Mouse (Mus musculus) intestine, embryonic 14.5 days (tissue): Measurements from ENCODE around the gene Rell1. TPM values are rescaled to one million over a fixed set of nuclear protein-coding genes. Genes with fewer than 3 reads are reported as not detected.

ENCODE experiments used
- ATAC-seq: fragments of 200-750 bp; cut with Nextera tagmentation; replicated peaks from 2 replicates; pipeline ENCODE4 v1.8.0; 2017; ENCODE audit warnings: low read depth, moderate number of reproducible peaks, moderate TSS enrichment, moderate library complexity; ENCODE audit not compliant: low FRiP score, low TSS enrichment
- DNase-seq: peaks from one replicate; pipeline ENCODE4 v3.0.0-alpha.2; 2018; ENCODE audit warnings: low spot score
- H3K27ac ChIP-seq: fragments of 300-500 bp; sonication (generic); 2 replicates; pipeline ENCODE4 v1.5.1; 2014; ENCODE audit warnings: low read depth, mild to moderate bottlenecking, control low read depth
- H3K27me3 ChIP-seq: fragments of 300-500 bp; sonication (generic); replicated peaks from 2 replicates; pipeline ENCODE4 v1.6.1; 2014; ENCODE audit warnings: low read length, control low read depth; ENCODE audit not compliant: control insufficient read depth, insufficient read depth
- H3K36me3 ChIP-seq: fragments of 300-500 bp; sonication (generic); 2 replicates; pipeline ENCODE4 v1.6.1; 2014; ENCODE audit warnings: low read length, control low read depth; ENCODE audit not compliant: control insufficient read depth, insufficient read depth
- H3K4me1 ChIP-seq: fragments of 300-500 bp; sonication (generic); replicated peaks from 2 replicates; pipeline ENCODE4 v1.6.1; 2014; ENCODE audit warnings: low read length, control low read depth, mixed read lengths; ENCODE audit not compliant: control insufficient read depth, insufficient read depth
- H3K4me2 ChIP-seq: fragments of 300-500 bp; sonication (generic); 2 replicates; pipeline ENCODE4 v1.6.1; 2014; ENCODE audit warnings: low read length
- H3K4me3 ChIP-seq: fragments of 300-500 bp; sonication (generic); 2 replicates; pipeline ENCODE4 v1.5.1; 2014; ENCODE audit warnings: low read depth, low read length, control low read depth, mixed read lengths
- H3K9ac ChIP-seq: fragments of 300-500 bp; sonication (generic); 2 replicates; pipeline ENCODE4 v1.6.1; 2014; ENCODE audit warnings: mild to moderate bottlenecking, low read length
- H3K9me3 ChIP-seq: fragments of 300-500 bp; sonication (generic); 2 replicates; pipeline ENCODE4 v1.6.1; 2016; ENCODE audit warnings: low read length, control low read depth; ENCODE audit not compliant: control insufficient read depth
- WGBS: fragments of 180-500 bp; shearing (Covaris S2); extraction: QIAGEN DNeasy Blood & Tissue Kit; methylation state at CpG from one replicate; pipeline ENCODE4 v1.1.7; 2014; 5-methylcytosine and 5-hydroxymethylcytosine counted together
- polyA plus RNA-seq: library from polyadenylated mRNA; unstranded; fragments of >200 nt; fragmentation: Nextera tagmentation; extraction: Ambion mirVana; gene quantifications from 2 replicates; pipeline ENCODE4 v1.2.1, GENCODE M21; 2014

The Rell1 gene
- polyA plus RNA-seq, result 10.5 and 12.3 TPM in 2 replicates

DNA sequence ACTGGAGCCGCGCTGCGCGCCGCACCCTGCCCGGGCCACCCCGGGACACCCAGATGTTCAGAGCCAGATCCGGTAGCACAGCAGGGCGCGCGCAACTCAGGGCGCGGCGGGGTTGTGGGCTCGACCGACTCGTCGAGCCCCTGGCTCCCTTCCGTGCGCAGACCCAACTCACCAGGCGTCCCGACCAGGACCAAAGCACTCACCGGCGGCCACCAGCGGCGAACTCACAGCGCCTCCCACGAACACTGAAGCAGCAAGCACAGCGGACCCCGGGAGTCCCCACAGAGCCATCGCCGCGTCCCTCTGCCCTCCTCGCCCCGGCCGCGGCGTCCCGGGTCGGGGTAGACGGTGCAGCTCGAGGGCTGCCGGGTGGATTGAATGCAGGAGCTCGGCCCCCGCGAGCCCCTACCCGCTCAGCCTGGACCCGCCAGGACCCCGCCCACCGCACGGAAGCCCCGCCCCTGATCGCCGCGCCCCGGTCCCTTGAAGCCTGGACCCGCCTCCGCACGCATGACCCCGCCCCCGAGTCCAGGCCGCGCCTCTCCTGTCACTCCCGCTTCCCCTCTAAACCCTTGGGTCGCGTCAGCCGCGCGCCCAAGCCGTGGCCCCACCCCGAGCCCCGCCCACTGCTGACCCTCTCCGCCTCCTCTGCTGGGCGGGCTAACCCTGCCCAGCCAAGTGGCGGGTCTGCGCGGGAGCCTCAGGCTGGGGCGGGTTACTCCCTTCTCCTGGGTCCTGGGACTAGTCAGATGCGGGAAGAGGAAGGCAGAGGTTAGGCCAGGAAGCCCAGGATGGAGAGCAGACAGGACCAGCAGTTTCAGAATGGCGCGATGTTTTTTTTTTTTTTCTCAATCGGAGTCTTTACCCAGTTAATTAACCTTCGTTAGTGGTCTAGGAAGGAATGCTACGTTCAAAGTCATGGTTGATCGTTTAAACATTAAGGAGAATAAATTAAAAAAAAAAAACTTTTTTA lies at the start of gene Rell1:
Gene Rell1, minus strand, starts transcription at position 455 of the 973 bp plus-strand sequence.
- peak within 1 kb of the TSS; percentile 54 for H3K4me3 ChIP-seq
- H3K36me3 ChIP-seq, result no peaks in the 10 kb centered on the region
- WGBS, result under 1% methylated on average over 58 of the region's 85 CpGs
- peak within 1 kb of the TSS; percentile 74 for H3K4me2 ChIP-seq
- H3K9me3 ChIP-seq, result no peaks in the 10 kb centered on the region
- H3K27ac ChIP-seq, result peak within 1 kb of the TSS; percentile 62; the same call in 1 of the 2 replicates
- peak; percentile 97 for ATAC-seq
- peaks cover 19% of the 10 kb centered on the region for H3K4me1 ChIP-seq
- peak within 1 kb of the TSS; percentile 58 for H3K9ac ChIP-seq
- peak; percentile 100 for DNase-seq
- H3K27me3 ChIP-seq, result no peaks in the 10 kb centered on the region

DNA sequence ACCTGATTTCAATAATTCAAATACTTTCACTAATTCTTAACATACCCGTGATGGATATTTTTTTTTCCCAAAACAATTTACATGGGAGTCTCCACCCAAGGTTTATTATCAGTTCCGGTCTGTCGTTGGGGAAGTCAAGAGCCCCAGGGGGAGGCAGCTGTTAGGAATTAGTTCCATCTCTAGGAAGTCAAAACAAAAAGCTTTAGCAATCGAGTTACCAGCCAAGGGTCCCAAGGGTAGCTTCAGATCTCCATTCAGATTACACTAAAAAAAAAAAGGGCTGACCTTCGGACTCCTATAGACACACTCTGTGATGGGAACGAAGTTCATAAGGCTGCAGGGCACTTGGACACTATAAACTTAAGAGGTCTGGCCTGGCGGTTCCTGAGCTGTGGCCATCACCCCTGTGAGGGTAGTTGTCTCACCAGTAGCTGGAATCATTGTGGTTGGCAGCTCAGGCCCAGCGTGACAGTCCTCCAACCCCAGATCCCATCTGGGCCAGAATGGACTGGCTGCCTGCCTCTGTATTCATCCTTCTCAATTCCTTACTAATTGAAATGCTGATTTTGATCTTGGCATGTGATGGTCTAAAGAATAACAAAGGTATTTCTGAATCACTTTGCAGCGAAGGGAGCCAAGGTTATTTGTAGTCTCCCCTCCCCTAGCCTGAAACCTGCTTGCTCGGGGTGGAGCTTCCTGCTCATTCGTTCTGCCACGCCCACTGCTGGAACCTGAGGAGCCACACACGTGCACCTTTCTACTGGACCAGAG lies 44.1 kb upstream of the Rell1 start:
- Histone ChIP-seq H3K27me3 (no peaks in the 10 kb centered on the region), H3K4me1 (no peaks in the 10 kb centered on the region), H3K9ac (no peak overlapping the region), H3K36me3 (no peaks in the 10 kb centered on the region), H3K9me3 (no peaks in the 10 kb centered on the region), H3K4me2 (no peak overlapping the region), H3K27ac (no peak overlapping the region), H3K4me3 (no peak overlapping the region)
- ATAC-seq (no peak), DNase-seq (no peak)
- 82% methylated on average over 12 of the region's 13 CpGs for WGBS

DNA sequence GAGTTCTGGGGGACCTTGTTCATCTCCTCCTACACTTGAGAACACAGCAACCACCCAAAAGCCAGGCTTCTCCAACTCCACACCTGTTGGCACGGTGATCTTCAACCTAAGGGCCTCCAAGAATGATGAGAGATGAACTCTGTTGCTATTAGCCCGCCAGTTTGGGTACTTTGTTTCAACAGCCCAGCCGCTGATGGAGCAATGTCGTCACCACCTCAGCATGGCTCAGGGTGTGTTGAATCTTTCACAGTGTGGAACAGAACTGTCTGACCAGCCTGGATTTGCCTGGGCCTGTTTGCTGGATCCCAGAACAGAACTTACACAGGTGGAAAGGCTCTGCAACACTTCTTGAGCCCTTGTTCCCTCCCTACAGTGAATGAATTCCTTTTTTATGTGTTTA lies 37.9 kb upstream of the Rell1 start:
- no peak for ATAC-seq
- Histone ChIP-seq H3K4me1 (no peaks in the 10 kb centered on the region), H3K4me3 (no peak overlapping the region), H3K4me2 (no peak overlapping the region), H3K9ac (no peak overlapping the region), H3K27ac (no peak overlapping the region), H3K9me3 (no peaks in the 10 kb centered on the region), H3K27me3 (no peaks in the 10 kb centered on the region), H3K36me3 (no peaks in the 10 kb centered on the region)
- WGBS, result 73% methylated on average over 4 of the region's 4 CpGs
- no peak for DNase-seq

DNA sequence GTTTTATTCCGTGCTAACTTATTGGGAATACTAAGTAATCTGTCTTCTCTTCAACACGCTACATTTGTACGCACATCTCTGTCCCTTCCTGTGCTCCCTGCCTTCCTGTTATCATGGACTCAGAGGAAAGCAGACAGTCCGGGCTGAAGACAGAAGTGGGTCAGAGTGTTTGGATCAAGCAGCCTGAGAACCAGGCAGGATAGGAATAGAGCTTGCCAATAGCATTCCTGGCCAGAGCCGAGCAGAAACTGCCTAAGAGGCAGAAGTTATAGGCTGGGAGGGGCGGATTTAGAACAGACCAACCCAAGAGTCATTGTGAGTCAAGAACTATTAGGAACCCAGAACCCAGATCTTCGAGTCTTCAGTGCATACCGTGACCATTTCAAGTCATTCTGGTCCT lies 34.6 kb upstream of the Rell1 start:
- H3K27ac ChIP-seq, result no peak overlapping the region
- H3K9ac ChIP-seq, result no peak overlapping the region
- H3K4me3 ChIP-seq, result no peak overlapping the region
- H3K4me2 ChIP-seq, result no peak overlapping the region
- H3K27me3 ChIP-seq, result no peaks in the 10 kb centered on the region
- WGBS, result 87% methylated on average over 8 of the region's 8 CpGs
- DNase-seq, result no peak
- no peaks in the 10 kb centered on the region for H3K36me3 ChIP-seq
- no peak for ATAC-seq
- no peaks in the 10 kb centered on the region for H3K4me1 ChIP-seq
- H3K9me3 ChIP-seq, result no peaks in the 10 kb centered on the region

DNA sequence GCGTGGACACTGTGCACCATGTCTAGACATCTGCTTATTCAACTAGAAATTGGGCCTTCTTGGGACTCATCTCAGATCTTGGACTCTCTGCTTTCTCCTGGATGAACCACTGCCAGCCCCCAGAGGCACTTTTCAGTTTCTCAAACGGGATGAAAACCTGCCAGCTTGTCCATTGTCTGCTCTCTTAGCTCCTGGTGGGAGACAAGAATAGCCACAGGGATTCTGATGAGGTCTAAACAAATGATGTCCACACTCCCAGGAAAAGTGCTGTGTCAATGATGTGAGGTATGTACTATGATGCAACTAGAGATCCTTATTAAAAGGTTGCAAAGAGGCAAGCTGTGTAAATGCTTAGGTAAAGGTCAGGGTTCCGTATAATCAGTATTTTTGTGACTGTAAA lies 25.2 kb upstream of the Rell1 start:
- H3K27me3 ChIP-seq, result no peaks in the 10 kb centered on the region
- no peak overlapping the region for H3K27ac ChIP-seq
- no peaks in the 10 kb centered on the region for H3K9me3 ChIP-seq
- no peak overlapping the region for H3K4me3 ChIP-seq
- ATAC-seq (no peak), DNase-seq (no peak)
- H3K4me2 ChIP-seq, result no peak overlapping the region
- WGBS, result 65% methylated on average over 3 of the region's 3 CpGs
- H3K36me3 ChIP-seq, result no peaks in the 10 kb centered on the region
- H3K4me1 ChIP-seq, result no peaks in the 10 kb centered on the region
- no peak overlapping the region for H3K9ac ChIP-seq

DNA sequence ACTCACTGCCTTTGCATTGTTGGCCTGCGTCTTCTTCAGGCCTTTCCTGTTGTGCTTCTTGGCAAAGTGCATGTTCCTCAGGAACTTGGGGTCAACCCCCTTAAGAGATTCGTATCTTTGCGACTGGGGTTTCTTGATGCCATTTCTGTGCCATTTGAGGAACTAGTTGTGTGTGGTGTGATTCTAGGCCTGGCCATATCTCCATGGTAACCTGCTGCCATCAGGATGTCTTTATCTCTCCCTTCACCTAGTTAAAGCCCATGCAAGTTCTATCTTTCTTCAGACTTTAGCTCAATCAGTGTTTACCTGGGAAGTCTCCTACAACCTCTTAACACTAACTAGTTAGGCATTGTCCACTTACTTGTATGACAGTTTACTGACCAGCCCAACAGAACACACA lies 22.0 kb upstream of the Rell1 start:
- Histone ChIP-seq H3K4me2 (no peak overlapping the region), H3K27ac (no peak overlapping the region), H3K4me3 (no peak overlapping the region), H3K9ac (no peak overlapping the region), H3K27me3 (no peaks in the 10 kb centered on the region), H3K36me3 (no peaks in the 10 kb centered on the region), H3K4me1 (no peaks in the 10 kb centered on the region), H3K9me3 (no peaks in the 10 kb centered on the region)
- ATAC-seq, result no peak
- WGBS, result 85% methylated on average over 3 of the region's 3 CpGs
- no peak for DNase-seq

DNA sequence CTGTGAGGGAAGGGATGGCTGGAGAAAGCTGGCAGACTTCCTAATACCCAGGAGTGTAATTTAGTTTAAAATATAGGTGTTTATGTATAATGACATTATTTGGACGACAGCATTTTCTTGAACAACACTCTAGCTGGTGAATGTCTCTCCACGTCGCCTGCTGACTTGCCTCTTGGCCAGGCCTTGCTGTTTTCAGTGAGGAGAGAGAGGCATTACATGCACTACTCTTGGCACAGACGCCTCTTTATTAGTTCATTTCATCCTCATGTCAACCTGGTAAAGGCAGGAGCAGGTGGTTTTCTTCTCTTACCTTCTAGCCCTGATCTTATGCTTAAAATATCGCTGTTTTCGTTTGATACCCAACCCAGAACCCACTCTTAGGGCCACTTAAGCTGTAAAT lies 17.6 kb upstream of the Rell1 start:
- H3K4me1 ChIP-seq, result no peaks in the 10 kb centered on the region
- WGBS, result 62% methylated on average over 6 of the region's 6 CpGs
- H3K9ac ChIP-seq, result no peak overlapping the region
- no peak overlapping the region for H3K4me3 ChIP-seq
- DNase-seq (no peak), ATAC-seq (no peak)
- no peaks in the 10 kb centered on the region for H3K36me3 ChIP-seq
- H3K9me3 ChIP-seq, result no peaks in the 10 kb centered on the region
- no peak overlapping the region for H3K4me2 ChIP-seq
- no peaks in the 10 kb centered on the region for H3K27me3 ChIP-seq
- H3K27ac ChIP-seq, result no peak overlapping the region

DNA sequence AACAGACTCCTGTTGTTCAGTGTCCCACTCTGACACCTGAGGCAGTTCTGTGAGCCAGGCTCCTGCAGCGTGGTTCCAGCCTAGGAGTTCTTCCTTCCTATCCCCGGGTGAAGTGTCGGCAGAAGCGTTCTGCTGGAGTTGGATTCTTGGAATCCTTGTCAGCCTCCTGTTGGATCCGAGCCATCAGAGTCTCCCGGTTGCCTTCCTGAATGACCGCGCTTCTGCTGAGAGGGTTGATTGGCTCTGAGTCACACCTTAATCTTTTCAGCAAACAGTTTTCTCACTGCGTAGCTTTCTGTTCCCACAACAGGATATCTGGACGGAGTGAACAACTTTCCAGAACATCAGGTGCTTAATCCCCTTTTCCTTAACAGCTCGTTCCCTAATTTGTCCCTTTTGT lies 13.6 kb upstream of the Rell1 start:
- no peaks in the 10 kb centered on the region for H3K4me1 ChIP-seq
- ATAC-seq, result no peak
- no peak overlapping the region for H3K4me3 ChIP-seq
- no peaks in the 10 kb centered on the region for H3K9me3 ChIP-seq
- no peaks in the 10 kb centered on the region for H3K27me3 ChIP-seq
- no peak overlapping the region for H3K9ac ChIP-seq
- 53% methylated on average over 11 of the region's 11 CpGs for WGBS
- no peaks in the 10 kb centered on the region for H3K36me3 ChIP-seq
- DNase-seq, result no peak
- no peak overlapping the region for H3K4me2 ChIP-seq
- no peak overlapping the region for H3K27ac ChIP-seq
